Mouse (Mus musculus): ENCODE measurements around the gene Golga3. TPM values are rescaled to one million over a fixed set of nuclear protein-coding genes. Genes with fewer than 3 reads are reported as not detected.
A peak's percentile ranks its signal among the peaks of the same experiment; 100 is the strongest.

Gene Golga3
- total and polyA plus RNA-seq, 2 experiments from 2014 or later: 20.1 to 23.4 TPM

- WGBS: 82% methylated on average over 2 of the region's 2 CpGs
- Histone ChIP-seq H3K36me3 (ENCODE audit: insufficient read depth, low read length) (peaks cover 53% of the 10 kb centered on the region), H3K9ac (replicated peaks; ENCODE audit: low read length, poor library complexity, severe bottlenecking) (no peak overlapping the region), H3K27me3 (ENCODE audit: insufficient read depth, low read length) (no peaks in the 10 kb centered on the region), H3K4me2 (ENCODE audit: low read depth, low read length, poor library complexity, severe bottlenecking) (no peak overlapping the region), H3K4me1 (ENCODE audit: insufficient read depth, low read length) (no peaks in the 10 kb centered on the region), H3K4me3 (ENCODE audit: low read depth, low read length) (no peak overlapping the region), H3K27ac (ENCODE audit: low read depth, low read length) (no peak overlapping the region), H3K9me3 (ENCODE audit: low read length) (no peaks in the 10 kb centered on the region)
- no peak for TF ChIP-seq CTCF (IDR thresholded peaks at IDR 0.05)
- ATAC-seq (ENCODE audit: low FRiP score) (no peak), DNase-seq (ENCODE audit: low spot score) (no peak)
Measured at GRCm38 (mm10) chr5:110244091-110244490, 67.6 kb downstream of the Golga3 start.

GRCm38 (mm10) chr5:110266941-110267340 is 90.4 kb downstream of the Golga3 start:
- Histone ChIP-seq H3K9me3 (ENCODE audit: low read length) (no peaks in the 10 kb centered on the region), H3K4me2 (ENCODE audit: low read depth, low read length, poor library complexity, severe bottlenecking) (no peak overlapping the region), H3K9ac (replicated peaks; ENCODE audit: low read length, poor library complexity, severe bottlenecking) (no peak overlapping the region), H3K4me1 (ENCODE audit: insufficient read depth, low read length) (peaks cover 4% of the 10 kb centered on the region; the same call in 1 of the 2 replicates), H3K27me3 (ENCODE audit: insufficient read depth, low read length) (no peaks in the 10 kb centered on the region), H3K27ac (ENCODE audit: low read depth, low read length) (no peak overlapping the region), H3K36me3 (ENCODE audit: insufficient read depth, low read length) (peaks cover 26% of the 10 kb centered on the region), H3K4me3 (ENCODE audit: low read depth, low read length) (no peak overlapping the region)
- WGBS: 96% methylated on average over 4 of the region's 4 CpGs
- no peak for ATAC-seq (ENCODE audit: low FRiP score)
- no peak for DNase-seq (ENCODE audit: low spot score)
- TF ChIP-seq CTCF (IDR thresholded peaks at IDR 0.05): no peak

GRCm38 (mm10) chr5:110269141-110270101 is 92.9 kb downstream of the Golga3 start, which contains the start of gene Pgam5:
Gene Pgam5, minus strand, starts transcription at chr5:110269913.
- DNase-seq (ENCODE audit: low spot score) (peak; percentile 93), ATAC-seq (ENCODE audit: low FRiP score) (peak; percentile 92)
- Histone ChIP-seq H3K9me3 (ENCODE audit: low read length) (no peaks in the 10 kb centered on the region), H3K9ac (replicated peaks; ENCODE audit: low read length, poor library complexity, severe bottlenecking) (peak within 1 kb of the TSS; percentile 85), H3K27me3 (ENCODE audit: insufficient read depth, low read length) (no peaks in the 10 kb centered on the region), H3K4me3 (ENCODE audit: low read depth, low read length) (peak within 1 kb of the TSS; percentile 84), H3K36me3 (ENCODE audit: insufficient read depth, low read length) (peaks cover 26% of the 10 kb centered on the region), H3K4me2 (ENCODE audit: low read depth, low read length, poor library complexity, severe bottlenecking) (peak within 1 kb of the TSS; percentile 89), H3K27ac (ENCODE audit: low read depth, low read length) (peak within 1 kb of the TSS; percentile 80), H3K4me1 (ENCODE audit: insufficient read depth, low read length) (peaks cover 4% of the 10 kb centered on the region; the same call in 1 of the 2 replicates)
- WGBS: under 1% methylated on average over 62 of the region's 66 CpGs
- TF ChIP-seq CTCF (IDR thresholded peaks at IDR 0.05): peak; percentile 88

DNA sequence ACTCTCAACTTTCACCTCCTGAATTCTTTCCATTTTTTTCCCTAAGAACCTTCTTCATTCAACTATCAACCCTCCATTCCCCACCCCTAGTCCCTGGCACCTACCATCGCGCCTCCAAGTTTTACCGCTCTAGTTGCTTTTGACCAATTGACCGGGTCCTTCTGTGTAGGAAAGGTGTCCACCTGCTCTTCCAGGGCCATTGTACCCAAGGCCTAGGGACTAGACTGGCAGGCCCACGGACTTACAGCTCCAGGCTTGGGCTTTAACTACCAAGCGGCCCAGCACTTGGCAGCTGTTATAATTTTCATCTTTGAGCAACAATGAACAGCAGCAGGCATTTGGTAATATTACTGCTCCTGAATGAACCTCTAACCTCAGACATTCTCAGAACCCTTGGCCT is 93.7 kb downstream of the Golga3 start:
- ATAC-seq (ENCODE audit: low FRiP score): peak; percentile 22; the same call in 1 of the 2 replicates
- H3K4me2 ChIP-seq (ENCODE audit: low read depth, low read length, poor library complexity, severe bottlenecking): no peak overlapping the region
- WGBS: 93% methylated on average over 6 of the region's 6 CpGs

DNA sequence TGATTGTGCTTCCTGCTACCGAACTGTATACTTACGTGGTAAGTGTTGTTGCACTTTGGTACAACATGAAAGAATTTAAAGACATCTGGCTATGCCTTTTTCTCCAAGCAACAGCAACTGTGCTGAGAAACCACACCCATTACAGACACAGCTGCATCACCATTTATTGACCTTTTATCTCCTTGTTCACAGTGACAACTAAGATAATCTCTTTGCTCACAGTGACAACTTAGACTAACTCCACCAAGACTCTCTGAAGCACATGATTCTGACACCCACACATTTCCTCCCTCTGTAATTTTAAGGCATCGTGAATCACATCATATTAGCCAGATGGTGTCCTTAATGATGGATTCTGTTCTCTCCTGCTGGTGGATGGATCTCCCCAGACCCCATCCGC is 97.6 kb downstream of the Golga3 start:
- Histone ChIP-seq H3K4me2 (ENCODE audit: low read depth, low read length, poor library complexity, severe bottlenecking) (no peak overlapping the region), H3K9me3 (ENCODE audit: low read length) (no peaks in the 10 kb centered on the region), H3K4me3 (ENCODE audit: low read depth, low read length) (no peak overlapping the region), H3K36me3 (ENCODE audit: insufficient read depth, low read length) (no peaks in the 10 kb centered on the region; the same call in 1 of the 2 replicates), H3K27me3 (ENCODE audit: insufficient read depth, low read length) (no peaks in the 10 kb centered on the region), H3K4me1 (ENCODE audit: insufficient read depth, low read length) (no peaks in the 10 kb centered on the region), H3K9ac (replicated peaks; ENCODE audit: low read length, poor library complexity, severe bottlenecking) (no peak overlapping the region), H3K27ac (ENCODE audit: low read depth, low read length) (no peak overlapping the region)
- no peak for DNase-seq (ENCODE audit: low spot score)
- 90% methylated on average over 4 of the region's 4 CpGs for WGBS
- no peak for ATAC-seq (ENCODE audit: low FRiP score)
- TF ChIP-seq CTCF (IDR thresholded peaks at IDR 0.05): no peak

More for the DNA sequence above, 93.7 kb downstream of the Golga3 start:
- H3K9ac ChIP-seq (replicated peaks; ENCODE audit: low read length, poor library complexity, severe bottlenecking): no peak overlapping the region
- peaks cover 18% of the 10 kb centered on the region for H3K36me3 ChIP-seq (ENCODE audit: insufficient read depth, low read length)
- no peak for DNase-seq (ENCODE audit: low spot score)
- no peaks in the 10 kb centered on the region for H3K9me3 ChIP-seq (ENCODE audit: low read length)
- no peak overlapping the region for H3K27ac ChIP-seq (ENCODE audit: low read depth, low read length)
- no peaks in the 10 kb centered on the region for H3K27me3 ChIP-seq (ENCODE audit: insufficient read depth, low read length)
- H3K4me1 ChIP-seq (ENCODE audit: insufficient read depth, low read length): peaks cover 4% of the 10 kb centered on the region; the same call in 1 of the 2 replicates
- no peak for TF ChIP-seq CTCF (IDR thresholded peaks at IDR 0.05)
- no peak overlapping the region for H3K4me3 ChIP-seq (ENCODE audit: low read depth, low read length)

- Histone ChIP-seq H3K9ac (replicated peaks; ENCODE audit: low read length, poor library complexity, severe bottlenecking) (no peak overlapping the region), H3K27ac (ENCODE audit: low read depth, low read length) (no peak overlapping the region), H3K9me3 (ENCODE audit: low read length) (no peaks in the 10 kb centered on the region), H3K4me3 (ENCODE audit: low read depth, low read length) (no peak overlapping the region), H3K36me3 (ENCODE audit: insufficient read depth, low read length) (no peaks in the 10 kb centered on the region; the same call in 1 of the 2 replicates), H3K4me2 (ENCODE audit: low read depth, low read length, poor library complexity, severe bottlenecking) (no peak overlapping the region), H3K27me3 (ENCODE audit: insufficient read depth, low read length) (no peaks in the 10 kb centered on the region), H3K4me1 (ENCODE audit: insufficient read depth, low read length) (no peaks in the 10 kb centered on the region)
- DNase-seq (ENCODE audit: low spot score) (no peak), ATAC-seq (ENCODE audit: low FRiP score) (no peak)
- 67% methylated on average over 2 of the region's 2 CpGs for WGBS
- no peak for TF ChIP-seq CTCF (IDR thresholded peaks at IDR 0.05)
Measured at GRCm38 (mm10) chr5:110274846-110275245, 98.3 kb downstream of the Golga3 start.

Other genes starting within 250 kb of the Golga3 start
- gene Zfp932, start 180.2 kb upstream of the Golga3 start, total RNA-seq (2014; rRNA removed): 9.6 and 24.9 TPM in 2 replicates
- gene Zfp932, start 180.2 kb upstream of the Golga3 start, polyA plus RNA-seq (2015; fragmentation: Nextera tagmentation; extraction: Ambion mirVana): 14.1 and 16.7 TPM in 2 replicates
- gene Gm17655, start 104.2 kb upstream of the Golga3 start, total RNA-seq (2014; rRNA removed): not detected in 2 replicates
- gene Gm17655, start 104.2 kb upstream of the Golga3 start, polyA plus RNA-seq (2015; fragmentation: Nextera tagmentation; extraction: Ambion mirVana): 2.7 and 2.8 TPM in 2 replicates
- gene Gm35315, start 82.3 kb upstream of the Golga3 start, total RNA-seq (2014; rRNA removed): 0.28 and 0.88 TPM in 2 replicates
- 0.39 and 0.40 TPM in 2 replicates for gene Gm35315, start 82.3 kb upstream of the Golga3 start, polyA plus RNA-seq (2015; fragmentation: Nextera tagmentation; extraction: Ambion mirVana)
- 20.9 and 21.6 TPM in 2 replicates for gene Plcxd1, start 76.7 kb upstream of the Golga3 start, total RNA-seq (2014; rRNA removed)
- gene Plcxd1, start 76.7 kb upstream of the Golga3 start, polyA plus RNA-seq (2015; fragmentation: Nextera tagmentation; extraction: Ambion mirVana): 10.0 and 10.5 TPM in 2 replicates
- 119 and 135 TPM in 2 replicates for gene Gtpbp6, start 68.5 kb upstream of the Golga3 start, total RNA-seq (2014; rRNA removed)
- 57.5 and 65.3 TPM in 2 replicates for gene Gtpbp6, start 68.5 kb upstream of the Golga3 start, polyA plus RNA-seq (2015; fragmentation: Nextera tagmentation; extraction: Ambion mirVana)
- 10.9 and 16.4 TPM in 2 replicates for gene Zfp605, start 66.6 kb upstream of the Golga3 start, total RNA-seq (2014; rRNA removed)
- 14.7 and 16.8 TPM in 2 replicates for gene Zfp605, start 66.6 kb upstream of the Golga3 start, polyA plus RNA-seq (2015; fragmentation: Nextera tagmentation; extraction: Ambion mirVana)
- gene Chfr, start 40.9 kb upstream of the Golga3 start, total RNA-seq (2014; rRNA removed): 58.0 and 70.8 TPM in 2 replicates
- 62.5 and 62.6 TPM in 2 replicates for gene Chfr, start 40.9 kb upstream of the Golga3 start, polyA plus RNA-seq (2015; fragmentation: Nextera tagmentation; extraction: Ambion mirVana)
- gene Ankle2, start 54.3 kb downstream of the Golga3 start, total RNA-seq (2014; rRNA removed): 27.9 and 30.7 TPM in 2 replicates
- gene Ankle2, start 54.3 kb downstream of the Golga3 start, polyA plus RNA-seq (2015; fragmentation: Nextera tagmentation; extraction: Ambion mirVana): 15.4 and 17.1 TPM in 2 replicates
- gene Pgam5, start 93.2 kb downstream of the Golga3 start, total RNA-seq (2014; rRNA removed): 156 and 164 TPM in 2 replicates
- gene Pgam5, start 93.2 kb downstream of the Golga3 start, polyA plus RNA-seq (2015; fragmentation: Nextera tagmentation; extraction: Ambion mirVana): 117 and 119 TPM in 2 replicates
- 7.8 and 9.1 TPM in 2 replicates for gene Pxmp2, start 109.5 kb downstream of the Golga3 start, total RNA-seq (2014; rRNA removed)
- 16.3 and 16.7 TPM in 2 replicates for gene Pxmp2, start 109.5 kb downstream of the Golga3 start, polyA plus RNA-seq (2015; fragmentation: Nextera tagmentation; extraction: Ambion mirVana)
- 7.9 and 10.2 TPM in 2 replicates for gene Pole, start 109.6 kb downstream of the Golga3 start, total RNA-seq (2014; rRNA removed)
- 2.2 and 3.1 TPM in 2 replicates for gene Pole, start 109.6 kb downstream of the Golga3 start, polyA plus RNA-seq (2015; fragmentation: Nextera tagmentation; extraction: Ambion mirVana)
- gene P2rx2, start 166.5 kb downstream of the Golga3 start, total RNA-seq (2014; rRNA removed): 10.6 and 11.9 TPM in 2 replicates
- gene P2rx2, start 166.5 kb downstream of the Golga3 start, polyA plus RNA-seq (2015; fragmentation: Nextera tagmentation; extraction: Ambion mirVana): 10.7 and 13.4 TPM in 2 replicates
- gene Lrcol1, start 168.0 kb downstream of the Golga3 start, total RNA-seq (2014; rRNA removed): not detected in 2 replicates
- not detected in 2 replicates for gene Lrcol1, start 168.0 kb downstream of the Golga3 start, polyA plus RNA-seq (2015; fragmentation: Nextera tagmentation; extraction: Ambion mirVana)